Mouse (Mus musculus) embryonic fibroblast, embryonic 13.5 days (primary cell): ENCODE measurements at regions not wholly inside any gene's neighbourhood (a gene's known extent, or its start where the extent isn't known, plus 50 kb on each side); places are given as distances from the start of the nearest gene placed in this dataset.

Source experiments
- H3K27ac ChIP-seq: 2 replicates; pipeline ENCODE4 v1.5.1; 2012; ENCODE audit warnings: low read length, control low read depth, inconsistent platforms; ENCODE audit not compliant: insufficient read depth
- H3K4me1 ChIP-seq: 2 replicates; pipeline ENCODE4 v1.6.1; 2011; ENCODE audit warnings: low read length; ENCODE audit not compliant: control insufficient read depth, insufficient read depth
- H3K4me3 ChIP-seq: 2 replicates; pipeline ENCODE4 v1.5.1; 2011; ENCODE audit warnings: mild to moderate bottlenecking, control low read depth, low read length; ENCODE audit not compliant: insufficient read depth
- CTCF ChIP-seq: IDR thresholded peaks from 2 replicates; pipeline ENCODE4 v1.5.1; 2011; ENCODE audit warnings: mild to moderate bottlenecking, control low read depth, low read length, moderate library complexity, borderline replicate concordance; ENCODE audit not compliant: insufficient read depth
- POLR2A ChIP-seq: IDR thresholded peaks from 2 replicates; pipeline ENCODE4 v1.6.1; 2011; ENCODE audit warnings: low read depth, mild to moderate bottlenecking, control low read depth, low read length, moderate library complexity

- TF ChIP-seq POLR2A (no peak), CTCF (no peak)
- peaks cover 2% of the 10 kb centered on the region; the same call in 1 of the 2 replicates for H3K4me1 ChIP-seq
- no peak overlapping the region for H3K4me3 ChIP-seq
- no peak overlapping the region for H3K27ac ChIP-seq
Measured at GRCm38 (mm10) chr16:29950791-29951190, 113.4 kb upstream of the Hes1 start.

DNA sequence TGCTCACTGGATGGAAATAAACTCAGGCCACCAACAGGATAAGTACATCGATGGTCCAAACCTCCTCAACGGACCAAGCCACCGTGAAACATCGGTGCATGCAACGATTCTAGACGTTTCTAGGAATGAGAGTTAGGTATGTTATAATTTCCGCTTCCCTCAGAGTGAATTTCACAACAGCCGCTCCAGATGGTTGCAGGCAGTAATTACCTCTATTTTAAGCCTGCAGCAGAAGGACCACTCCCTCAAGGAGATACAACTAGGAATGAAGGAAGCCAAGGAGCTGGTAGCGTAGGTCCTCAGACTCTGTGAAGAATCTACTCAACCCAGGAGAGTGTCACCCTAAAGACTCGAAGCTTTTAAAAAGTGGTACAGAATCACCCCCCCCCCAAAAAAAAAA, 109.5 kb upstream of the Hes1 start:
- H3K4me3 ChIP-seq: no peak overlapping the region
- TF ChIP-seq CTCF: no peak
- no peak for TF ChIP-seq POLR2A
- H3K27ac ChIP-seq: no peak overlapping the region
- H3K4me1 ChIP-seq: 0 out of 2 replicates have a peak, but pooled peaks cover 2% of the 10 kb centered on the region

- TF ChIP-seq POLR2A (no peak), CTCF (no peak)
- Histone ChIP-seq H3K4me3 (no peak overlapping the region), H3K27ac (no peak overlapping the region), H3K4me1 (0 out of 2 replicates have a peak, but pooled peaks cover 2% of the 10 kb centered on the region)
Measured at GRCm38 (mm10) chr16:29956904-29957303, 107.3 kb upstream of the Hes1 start.

GRCm38 (mm10) chr16:29959939-29960637, 104.1 kb upstream of the Hes1 start:
- TF ChIP-seq POLR2A (no peak), CTCF (no peak)
- Histone ChIP-seq H3K4me3 (no peak overlapping the region), H3K27ac (no peak overlapping the region)

GRCm38 (mm10) chr16:29963284-29963683, 100.9 kb upstream of the Hes1 start:
- Histone ChIP-seq H3K4me3 (no peak overlapping the region), H3K4me1 (peaks cover 10% of the 10 kb centered on the region), H3K27ac (no peak overlapping the region)
- no peak for TF ChIP-seq CTCF
- no peak for TF ChIP-seq POLR2A

More at GRCm38 (mm10) chr16:29959939-29960637, 104.1 kb upstream of the Hes1 start:
- peaks cover 7% of the 10 kb centered on the region; the same call in 1 of the 2 replicates for H3K4me1 ChIP-seq

DNA sequence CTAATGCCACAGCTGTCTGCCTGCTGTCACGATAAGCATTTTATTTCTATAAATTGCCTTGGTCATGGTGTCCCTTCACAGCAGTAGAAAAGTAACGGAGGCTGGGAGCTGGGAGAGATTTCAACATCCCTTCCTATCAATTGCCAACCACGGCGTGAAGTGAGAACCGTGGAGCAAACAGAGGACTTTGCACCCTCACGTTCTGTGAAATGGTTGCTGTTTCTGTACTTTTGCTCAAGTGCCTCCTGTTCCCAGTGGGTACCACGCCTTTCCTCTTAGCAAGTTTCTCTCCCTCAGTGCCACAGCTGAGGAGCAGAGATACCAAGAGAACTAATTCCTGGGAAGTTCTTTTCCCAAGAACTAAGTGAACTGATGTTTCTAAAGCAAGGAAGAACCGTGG, 99.6 kb upstream of the Hes1 start:
- no peak overlapping the region for H3K27ac ChIP-seq
- TF ChIP-seq CTCF (no peak), POLR2A (no peak)
- peaks cover 10% of the 10 kb centered on the region for H3K4me1 ChIP-seq
- no peak overlapping the region for H3K4me3 ChIP-seq

DNA sequence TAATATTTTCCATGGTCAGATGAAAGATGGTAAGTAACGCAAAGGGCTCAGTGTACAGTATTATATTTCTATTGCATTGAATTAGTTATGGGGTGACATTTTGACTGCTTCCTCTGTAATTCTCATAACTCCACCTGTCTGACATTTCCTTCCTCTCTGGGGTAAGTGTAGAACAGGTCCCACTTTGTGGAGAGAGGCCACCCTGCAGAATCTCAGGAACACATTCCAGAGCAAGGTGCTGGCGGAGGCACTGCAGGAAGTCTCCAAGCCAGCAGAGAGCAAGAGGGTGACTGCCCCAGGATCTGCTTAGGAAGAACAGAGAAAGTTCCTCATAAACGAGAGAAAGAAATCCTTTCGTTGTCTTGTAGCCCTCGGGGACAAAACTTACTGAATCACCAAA, 95.4 kb upstream of the Hes1 start:
- Histone ChIP-seq H3K4me1 (peaks cover 4% of the 10 kb centered on the region), H3K4me3 (no peak overlapping the region), H3K27ac (no peak overlapping the region)
- TF ChIP-seq CTCF (no peak), POLR2A (no peak)

DNA sequence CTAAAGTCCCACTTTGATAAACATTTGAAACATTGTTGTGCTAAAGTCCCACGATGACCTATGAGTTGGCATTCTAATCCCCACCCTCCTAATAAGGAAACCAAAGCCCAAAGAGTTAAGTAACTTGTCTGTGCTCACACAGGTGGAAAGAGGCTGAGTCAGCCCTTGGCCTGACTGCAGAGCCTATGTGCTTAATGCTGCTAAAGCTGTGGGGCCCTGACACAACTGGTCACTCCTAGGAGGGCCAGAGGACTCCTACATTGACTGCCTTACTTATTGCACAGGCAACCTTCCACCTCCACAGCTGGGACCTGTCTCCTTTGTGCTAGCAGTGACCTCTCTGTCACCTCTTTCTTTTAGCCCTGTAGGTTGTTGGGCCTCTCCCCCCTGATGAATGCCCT, 91.4 kb upstream of the Hes1 start:
- no peak overlapping the region for H3K27ac ChIP-seq
- no peak overlapping the region for H3K4me3 ChIP-seq
- TF ChIP-seq CTCF: no peak
- no peak for TF ChIP-seq POLR2A
- H3K4me1 ChIP-seq: no peaks in the 10 kb centered on the region

- Histone ChIP-seq H3K27ac (no peak overlapping the region), H3K4me3 (no peak overlapping the region)
Measured at GRCm38 (mm10) chr16:29973250-29973649, 90.9 kb upstream of the Hes1 start.

DNA sequence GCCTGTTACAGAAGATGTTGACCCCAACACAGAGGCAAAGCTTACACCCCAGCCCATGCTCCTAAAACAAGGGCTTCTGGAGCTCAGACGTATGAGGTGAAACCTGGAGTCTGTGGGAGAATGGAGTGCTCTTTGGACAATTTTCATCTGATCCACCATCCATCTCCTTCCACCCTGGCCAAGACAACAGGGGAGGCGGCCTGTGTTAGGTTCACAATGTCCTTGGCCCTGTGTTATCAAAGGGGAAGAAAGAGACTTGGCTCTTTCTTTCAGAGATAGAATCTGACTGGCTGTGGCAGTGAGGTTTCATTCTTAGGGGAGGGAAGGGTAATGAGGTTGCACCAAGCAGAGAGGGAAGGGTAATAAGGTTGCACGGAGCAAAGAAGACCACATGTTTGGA, 88.4 kb upstream of the Hes1 start:
- Histone ChIP-seq H3K4me3 (no peak overlapping the region), H3K4me1 (no peaks in the 10 kb centered on the region), H3K27ac (no peak overlapping the region)
- TF ChIP-seq POLR2A (no peak), CTCF (no peak)

More at GRCm38 (mm10) chr16:29973250-29973649, 90.9 kb upstream of the Hes1 start:
- no peak for TF ChIP-seq POLR2A
- TF ChIP-seq CTCF: no peak
- no peaks in the 10 kb centered on the region for H3K4me1 ChIP-seq
